Mouse (Mus musculus) splenic B cell, adult 2 months (primary cell): ENCODE results near the gene Ap2a1.

Source experiments
- DNase-seq: peaks from one replicate; pipeline ENCODE4 v3.0.0-alpha.2; 2011; ENCODE audit warnings: low read depth, low spot score
- H3K27me3 ChIP-seq: 2 replicates; pipeline ENCODE4 v1.6.1; 2012; ENCODE audit warnings: mild to moderate bottlenecking, low read length, moderate library complexity, mixed read lengths; ENCODE audit not compliant: control insufficient read depth, poor library complexity, insufficient read depth, severe bottlenecking
- H3K36me3 ChIP-seq: 2 replicates; pipeline ENCODE4 v1.6.1; 2012; ENCODE audit warnings: mild to moderate bottlenecking, low read length, moderate library complexity, mixed read lengths; ENCODE audit not compliant: control insufficient read depth, poor library complexity, insufficient read depth, severe bottlenecking

Gene Ap2a1

DNA sequence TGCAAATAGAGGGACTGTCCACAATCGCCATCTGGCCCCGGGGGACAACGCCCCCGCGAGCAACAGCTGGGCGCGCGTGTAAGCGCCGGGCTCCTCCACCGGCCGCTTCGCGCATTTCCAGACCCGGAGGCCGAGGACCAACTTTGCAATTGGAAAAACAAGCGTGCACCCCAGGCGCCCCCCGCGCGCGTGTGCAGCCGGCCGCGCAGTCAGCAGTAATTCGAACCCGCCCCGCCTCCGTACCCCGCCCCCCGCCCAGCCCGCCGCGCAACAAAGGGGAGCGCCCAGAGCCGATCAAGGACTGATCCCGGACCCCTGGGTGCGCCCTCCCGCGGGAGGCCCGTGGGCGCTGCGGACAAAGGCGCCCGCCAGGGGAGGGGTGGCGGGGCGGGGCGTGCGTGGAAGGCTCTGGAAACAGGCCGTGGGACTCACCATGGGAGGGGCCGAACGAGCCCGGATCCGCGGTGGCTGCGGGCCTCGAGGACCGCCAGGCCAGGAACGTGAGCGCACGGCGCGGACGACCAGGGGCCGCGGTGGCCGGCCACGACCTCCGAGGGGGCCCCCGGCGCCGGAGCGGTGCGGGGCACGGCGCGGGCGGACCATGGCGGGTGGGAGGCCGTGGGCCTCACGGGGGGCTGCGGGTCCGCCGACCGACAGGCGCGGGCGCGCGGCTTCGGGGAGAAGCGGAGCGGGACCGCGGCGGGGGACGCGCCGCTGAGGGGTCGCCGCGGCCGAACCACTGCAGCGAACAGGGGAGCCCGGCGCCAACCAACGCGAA, 60.2 kb downstream of the Ap2a1 start:
- H3K36me3 ChIP-seq, result no peaks in the 10 kb centered on the region
- peak; percentile 60 for DNase-seq
- H3K27me3 ChIP-seq, result no peaks in the 10 kb centered on the region

DNA sequence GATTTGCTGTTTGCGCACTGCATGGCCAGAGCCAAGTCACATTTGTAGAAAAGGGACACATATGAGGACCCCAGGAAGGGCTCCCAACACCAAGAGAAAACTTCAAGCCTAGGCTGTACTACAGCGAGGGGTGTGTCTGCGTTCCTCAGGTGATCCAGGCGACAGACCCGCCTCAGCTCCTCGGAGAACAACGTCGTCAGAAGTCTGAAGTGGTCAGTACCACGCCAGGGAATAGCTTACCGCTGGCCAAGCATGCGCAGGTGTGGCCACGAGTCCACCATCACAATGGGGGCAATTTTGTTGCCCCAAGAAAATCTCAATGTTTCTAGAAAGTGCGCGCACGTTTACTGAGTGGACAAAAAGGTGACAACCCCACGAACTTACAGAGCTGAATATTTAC, 60.8 kb downstream of the Ap2a1 start:
- Histone ChIP-seq H3K36me3 (no peaks in the 10 kb centered on the region), H3K27me3 (no peaks in the 10 kb centered on the region)
- DNase-seq, result no peak

DNA sequence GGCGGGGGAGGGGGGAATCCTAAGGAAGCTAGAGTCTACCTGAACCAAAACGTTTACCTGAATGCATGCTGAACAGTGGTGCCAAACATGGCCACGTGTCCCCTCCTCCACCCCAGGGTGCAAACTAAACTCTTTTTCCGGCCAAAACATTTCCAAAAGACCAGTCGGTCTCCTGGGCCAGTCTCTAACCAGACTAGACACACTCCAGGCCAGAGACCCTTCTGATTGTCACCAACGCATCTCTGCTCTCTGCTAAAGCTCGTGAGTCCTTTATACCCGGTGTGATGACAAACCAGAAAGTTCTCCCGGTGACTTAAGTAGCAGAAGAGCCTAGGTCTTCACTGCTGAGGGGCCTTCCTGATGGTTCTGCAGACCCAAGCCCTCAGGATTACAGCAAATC, 61.5 kb downstream of the Ap2a1 start:
- Histone ChIP-seq H3K27me3 (no peaks in the 10 kb centered on the region), H3K36me3 (no peaks in the 10 kb centered on the region)

DNA sequence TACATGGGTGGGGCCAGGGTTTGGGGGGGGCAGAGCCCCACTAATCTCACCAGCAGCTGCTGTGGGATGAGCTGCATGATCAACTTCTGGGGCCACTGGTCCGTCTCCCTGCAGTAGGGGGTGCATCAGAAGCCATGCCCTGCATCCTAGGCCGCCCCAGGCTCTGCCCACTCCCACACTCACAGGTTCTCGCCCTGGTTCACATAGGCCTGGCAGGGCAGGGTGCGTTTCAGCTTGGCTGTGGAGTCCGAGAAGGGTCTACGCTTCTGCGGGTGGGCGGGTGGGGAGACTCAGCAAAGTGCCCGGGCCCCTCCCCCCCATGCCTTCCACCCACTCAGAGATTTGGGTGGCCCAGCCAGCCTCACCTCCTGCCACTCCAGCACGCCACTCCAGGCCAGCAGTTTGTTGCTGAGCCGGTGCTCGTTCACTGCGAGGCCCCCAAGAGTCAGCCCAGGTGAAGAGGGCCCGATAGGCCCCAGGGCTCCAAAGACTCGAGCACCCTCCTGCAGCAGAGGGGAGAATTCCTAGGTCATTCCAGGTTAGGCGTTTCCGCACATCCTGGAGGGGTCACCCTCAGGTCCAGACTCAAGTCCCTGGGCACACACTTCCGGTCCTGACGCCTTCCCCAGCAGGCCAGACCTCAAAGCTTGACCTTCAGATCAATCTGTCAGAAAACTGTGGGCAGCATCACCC, 62.1 kb downstream of the Ap2a1 start:
- no peaks in the 10 kb centered on the region for H3K27me3 ChIP-seq
- DNase-seq, result no peak
- no peaks in the 10 kb centered on the region for H3K36me3 ChIP-seq

More for the DNA sequence above, 61.5 kb downstream of the Ap2a1 start:
- no peak for DNase-seq

- DNase-seq, result peak; percentile 41
- H3K27me3 ChIP-seq, result no peaks in the 10 kb centered on the region
These were observed 62.9 kb downstream of the Ap2a1 start for GRCm38 (mm10) chr7:44866276-44867009.

GRCm38 (mm10) chr7:44864595-44865542, 64.4 kb downstream of the Ap2a1 start:
- Histone ChIP-seq H3K36me3 (no peaks in the 10 kb centered on the region), H3K27me3 (no peaks in the 10 kb centered on the region)
- no peak for DNase-seq

More at GRCm38 (mm10) chr7:44866276-44867009, 62.9 kb downstream of the Ap2a1 start:
- no peaks in the 10 kb centered on the region for H3K36me3 ChIP-seq

- DNase-seq, result no peak
- Histone ChIP-seq H3K27me3 (no peaks in the 10 kb centered on the region), H3K36me3 (no peaks in the 10 kb centered on the region)
These were observed 65.3 kb downstream of the Ap2a1 start for GRCm38 (mm10) chr7:44863982-44864494.

- DNase-seq, result no peak
- H3K36me3 ChIP-seq, result no peaks in the 10 kb centered on the region
- no peaks in the 10 kb centered on the region for H3K27me3 ChIP-seq
These were observed 66.1 kb downstream of the Ap2a1 start for GRCm38 (mm10) chr7:44863210-44863609.

DNA sequence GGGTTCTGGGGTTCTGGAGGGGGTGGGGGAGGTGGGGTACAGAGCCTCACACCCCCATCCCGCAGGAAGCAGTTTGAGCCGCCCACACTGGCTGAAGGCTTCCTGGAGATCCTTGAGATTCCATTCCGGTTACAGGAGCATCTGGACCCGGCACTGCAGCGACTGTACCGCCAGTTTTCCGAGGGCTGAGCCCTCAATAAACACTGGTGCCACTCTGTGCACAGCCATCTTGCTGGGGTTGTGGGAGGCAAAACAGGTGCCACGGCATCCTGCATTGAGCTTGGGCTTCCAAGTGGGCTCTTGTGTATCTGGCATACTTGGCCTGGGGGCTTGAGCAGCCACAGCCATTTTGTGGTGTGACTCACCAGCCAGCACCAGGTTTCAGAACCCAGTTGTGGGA, 66.9 kb downstream of the Ap2a1 start:
- no peaks in the 10 kb centered on the region for H3K36me3 ChIP-seq
- DNase-seq, result no peak

DNA sequence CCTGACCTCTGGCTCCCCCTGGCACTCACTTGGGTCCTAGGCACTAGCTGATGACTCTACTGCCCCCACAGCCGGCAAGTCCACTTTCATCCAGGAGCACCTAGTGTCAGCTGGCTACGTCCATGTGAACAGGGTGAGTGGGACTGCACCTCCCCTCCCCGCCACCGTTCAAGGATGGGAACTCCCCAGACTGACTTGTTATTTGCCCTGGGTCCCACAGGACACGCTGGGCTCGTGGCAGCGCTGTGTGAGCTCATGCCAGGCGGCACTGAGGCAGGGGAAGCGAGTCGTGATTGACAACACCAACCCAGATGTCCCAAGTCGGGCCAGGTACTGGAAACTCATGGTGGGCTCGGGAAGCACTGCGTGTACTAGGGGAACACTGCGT, 67.9 kb downstream of the Ap2a1 start:
- DNase-seq, result no peak
- no peaks in the 10 kb centered on the region for H3K36me3 ChIP-seq
- no peaks in the 10 kb centered on the region for H3K27me3 ChIP-seq

More for the DNA sequence above, 66.9 kb downstream of the Ap2a1 start:
- no peaks in the 10 kb centered on the region for H3K27me3 ChIP-seq

DNA sequence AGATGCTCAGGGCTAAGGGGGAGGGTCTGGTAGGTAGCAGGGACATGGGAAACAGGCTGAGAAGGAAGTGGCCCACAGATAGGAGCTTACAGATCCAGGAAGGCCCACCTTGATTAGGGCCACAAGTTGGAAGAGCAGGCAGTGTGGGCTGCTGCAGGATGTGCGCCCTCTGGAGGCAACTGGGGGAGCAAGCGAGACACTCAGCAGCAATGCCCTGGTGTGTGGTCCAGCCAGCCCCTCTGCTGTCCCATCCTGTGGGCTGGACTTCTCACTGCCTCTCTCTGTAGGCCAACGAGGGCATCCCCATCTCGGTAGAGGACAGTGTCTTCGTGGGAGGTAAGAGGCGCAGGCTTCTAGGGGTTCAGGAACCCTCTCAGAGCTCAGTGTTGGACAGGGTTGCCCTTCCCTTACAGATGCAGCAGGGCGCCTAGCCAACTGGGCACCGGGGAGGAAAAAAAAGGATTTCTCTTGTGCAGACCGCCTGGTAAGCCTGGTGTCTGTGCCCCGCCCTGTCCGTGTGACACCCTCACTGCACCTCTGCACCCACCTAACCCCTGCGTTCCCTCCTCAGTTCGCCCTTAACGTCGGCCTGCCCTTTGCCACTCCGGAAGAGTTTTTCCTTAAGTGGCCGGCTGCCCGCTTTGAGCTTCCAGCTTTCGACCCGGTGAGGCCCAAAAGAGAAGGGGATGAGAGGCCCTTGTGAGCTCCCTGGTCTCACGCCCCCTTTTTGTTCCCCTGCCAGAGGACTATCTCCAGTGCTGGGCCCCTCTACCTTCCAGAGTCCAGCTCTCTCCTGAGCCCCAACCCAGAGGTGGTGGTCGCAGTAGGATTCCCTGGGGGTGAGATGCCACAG, 68.5 kb downstream of the Ap2a1 start:
- H3K36me3 ChIP-seq, result no peaks in the 10 kb centered on the region
- DNase-seq, result peak; percentile 78

GRCm38 (mm10) chr7:44859896-44860295, 69.4 kb downstream of the Ap2a1 start:
- Histone ChIP-seq H3K27me3 (no peaks in the 10 kb centered on the region), H3K36me3 (no peaks in the 10 kb centered on the region)
- no peak for DNase-seq

More for the DNA sequence above, 68.5 kb downstream of the Ap2a1 start:
- no peaks in the 10 kb centered on the region for H3K27me3 ChIP-seq

- no peaks in the 10 kb centered on the region for H3K27me3 ChIP-seq
- DNase-seq, result peak; percentile 63
- no peaks in the 10 kb centered on the region for H3K36me3 ChIP-seq
These were observed 71.4 kb downstream of the Ap2a1 start for GRCm38 (mm10) chr7:44857905-44858304.
